Mouse (Mus musculus) granulocyte monocyte progenitor cell, adult 5-6 weeks (primary cell): Measurements from ENCODE around the gene Trmt5. TPM values are rescaled to one million over a fixed set of nuclear protein-coding genes. Genes with fewer than 3 reads are reported as not detected.
A peak's percentile ranks its signal among the peaks of the same experiment; 100 is the strongest.

ENCODE experiments used
- ATAC-seq: replicated peaks from 2 replicates; pipeline ENCODE4 v1.8.0; 2016; ENCODE audit warnings: mild to moderate bottlenecking, moderate TSS enrichment, inconsistent platforms; ENCODE audit not compliant: poor library complexity, severe bottlenecking
- total RNA-seq, 2 experiments: library from RNA; stranded (forward) in 1 of 2; stranded (reverse) in 1 of 2; fragments of 200-712, 200-1000 nt in 1 of 2; fragments of >200 nt in 1 of 2; fragmentation: Nextera tagmentation in 1 of 2; gene quantifications; 2 replicates each; pipeline ENCODE4 v1.2.3; 2014 to 2017

Gene Trmt5
- total RNA-seq, 2 experiments from 2014 or later = 28.0 to 33.0 TPM

- ATAC-seq = no peak
Measured at GRCm38 (mm10) chr12:73274921-73275320, 11.6 kb downstream of the Trmt5 start.

GRCm38 (mm10) chr12:73269933-73270332 is 16.6 kb downstream of the Trmt5 start:
- ATAC-seq = no peak

- ATAC-seq = no peak
Measured at GRCm38 (mm10) chr12:73269531-73269930, 17.0 kb downstream of the Trmt5 start.

GRCm38 (mm10) chr12:73268497-73268896 is 18.0 kb downstream of the Trmt5 start:
- no peak for ATAC-seq

GRCm38 (mm10) chr12:73266597-73266996 is 19.9 kb downstream of the Trmt5 start:
- no peak for ATAC-seq

GRCm38 (mm10) chr12:73265381-73265978 is 21.0 kb downstream of the Trmt5 start:
- no peak for ATAC-seq

GRCm38 (mm10) chr12:73260339-73260738 is 26.2 kb downstream of the Trmt5 start:
- ATAC-seq = no peak

- ATAC-seq = no peak
Measured at GRCm38 (mm10) chr12:73259269-73259668, 27.2 kb downstream of the Trmt5 start.

- no peak for ATAC-seq
Measured at GRCm38 (mm10) chr12:73255006-73255405, 31.5 kb downstream of the Trmt5 start.

GRCm38 (mm10) chr12:73245687-73246086 is 40.8 kb downstream of the Trmt5 start:
- no peak for ATAC-seq

- no peak for ATAC-seq
Measured at GRCm38 (mm10) chr12:73241960-73242359, 44.5 kb downstream of the Trmt5 start.

- no peak for ATAC-seq
Measured at GRCm38 (mm10) chr12:73232586-73232985, 53.9 kb downstream of the Trmt5 start.

GRCm38 (mm10) chr12:73231552-73231951 is 55.0 kb downstream of the Trmt5 start:
- ATAC-seq = peak; percentile 62

- ATAC-seq = no peak
Measured at GRCm38 (mm10) chr12:73230196-73230595, 56.3 kb downstream of the Trmt5 start.

Other genes with a start within 250 kb of the Trmt5 start
- gene Six1, start 232.8 kb downstream of the Trmt5 start, total RNA-seq (2014; fragmentation: Nextera tagmentation) = not detected in 2 replicates
- 0.30 TPM in 1 of 2 replicates, not detected in the other for gene Six1, start 232.8 kb downstream of the Trmt5 start, total RNA-seq (2017)
- gene Six4, start 173.3 kb downstream of the Trmt5 start, total RNA-seq (2014; fragmentation: Nextera tagmentation) = not detected in 2 replicates
- not detected in 2 replicates for gene Six4, start 173.3 kb downstream of the Trmt5 start, total RNA-seq (2017)
- 13.5 and 28.0 TPM in 2 replicates for gene Mnat1, start 163.0 kb downstream of the Trmt5 start, total RNA-seq (2014; fragmentation: Nextera tagmentation)
- 34.0 and 44.5 TPM in 2 replicates for gene Mnat1, start 163.0 kb downstream of the Trmt5 start, total RNA-seq (2017)
- gene Slc38a6, start 69 bp upstream of the Trmt5 start, total RNA-seq (2014; fragmentation: Nextera tagmentation) = 10.8 and 14.5 TPM in 2 replicates
- 2.8 and 3.1 TPM in 2 replicates for gene Slc38a6, start 69 bp upstream of the Trmt5 start, total RNA-seq (2017)